ENCODE assay signal across 7 mouse cellular contexts in the genomic region with DNA sequence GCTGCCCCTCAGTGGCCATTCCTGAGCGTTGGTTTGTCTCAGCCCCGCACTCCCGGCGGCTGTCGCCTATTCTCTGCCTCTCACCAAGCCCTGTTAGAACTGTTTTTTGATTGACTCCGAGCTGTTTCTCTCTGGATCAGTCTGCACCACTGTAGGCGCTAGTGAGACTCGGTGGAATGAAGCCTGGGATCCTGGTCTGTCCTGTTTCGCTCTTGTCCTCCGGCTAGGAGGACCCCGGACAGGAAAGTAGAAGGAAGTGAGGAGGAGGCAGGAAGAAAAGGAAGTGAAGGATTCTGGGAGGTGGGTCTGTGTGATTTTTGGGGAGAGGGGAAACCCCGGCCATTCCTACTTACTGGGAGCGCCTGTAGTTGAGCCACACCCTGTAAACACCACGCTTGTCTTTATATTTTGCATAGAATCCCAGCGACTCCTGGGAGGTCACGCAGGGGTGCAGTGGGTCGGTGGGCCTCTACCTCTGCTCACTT. TPM values are rescaled to one million over a fixed set of nuclear protein-coding genes. Genes with fewer than 3 reads are reported as not detected.
DNase-seq lines count a peak whose midpoint lies in the region; ATAC-seq and TF ChIP-seq lines count a peak whose summit lies in the region.

No protein-coding gene starts in this region.

- DNase-seq in MN1 (ENCODE audit: low spot score): peak; percentile 76
- DNase-seq in embryo, embryonic 11 days: peak; percentile 73
- peak; percentile 75 for DNase-seq in heart, postnatal 0 days (ENCODE audit: low spot score)
- peak; percentile 74 to 75 for DNase-seq in kidney, postnatal 36 days
- peak; percentile 42 for DNase-seq in thymus, postnatal 0 days (ENCODE audit: low spot score)

- no peak for TF ChIP-seq EP300 in heart, postnatal 0 days (IDR thresholded peaks at IDR 0.05; ENCODE audit: low read depth)

- ATAC-seq in CD4-positive, CD25-positive, alpha-beta regulatory T cell, adult 4 months: peak; percentile 55
- peak; percentile 42 for ATAC-seq in heart, postnatal 0 days (ENCODE audit: insufficient read depth, low read depth)
- ATAC-seq in megakaryocyte progenitor cell, adult 5-6 weeks (replicated peaks; ENCODE audit: poor library complexity): peak; percentile 45

- H3K9me3 ChIP-seq in heart, postnatal 0 days (replicated peaks; ENCODE audit: control insufficient read depth, low read length): no peaks in the 10 kb centered on the region

- H3K4me2 ChIP-seq in heart, postnatal 0 days (ENCODE audit: low read depth, low read length): peak overlapping the region; percentile 91

- peak overlapping the region; percentile 91 for H3K9ac ChIP-seq in heart, postnatal 0 days (replicated peaks; ENCODE audit: low read depth, low read length)

- peak; percentile 33 for TF ChIP-seq CTCF in heart, postnatal 0 days (IDR thresholded peaks at IDR 0.05; ENCODE audit: low read depth)

- peaks cover 13% of the 10 kb centered on the region for H3K36me3 ChIP-seq in heart, postnatal 0 days (replicated peaks; ENCODE audit: control insufficient read depth, insufficient read depth, low read length)

- H3K27ac ChIP-seq in heart, postnatal 0 days (ENCODE audit: low read depth): peak overlapping the region; percentile 90

- peaks cover 28% of the 10 kb centered on the region for H3K4me1 ChIP-seq in heart, postnatal 0 days (ENCODE audit: control insufficient read depth, insufficient read depth)

- peak overlapping the region; percentile 94 for H3K4me3 ChIP-seq in heart, postnatal 0 days (ENCODE audit: low read depth, low read length)

- WGBS in heart, postnatal 0 days: under 1% methylated on average over 17 of the region's 17 CpGs

- peaks cover 15% of the 10 kb centered on the region; the same call in 1 of the 2 replicates for H3K27me3 ChIP-seq in heart, postnatal 0 days (ENCODE audit: control insufficient read depth, insufficient read depth, low read length)

RNA-seq across cellular contexts. Expression of gene Pheta1, which starts 0.7 kb away (rescaled TPM):
- polyA plus RNA-seq in CD4-positive, CD25-positive, alpha-beta regulatory T cell, adult 4 months (2017; shearing (Covaris generic)): under 1 TPM; 0.47 to 0.86 TPM
- total RNA-seq in heart, postnatal 0 days (2014; rRNA removed; ENCODE audit: low replicate concordance): 25.2 and 32.2 TPM in 2 replicates
- 16.4 and 17.8 TPM in 2 replicates for polyA plus RNA-seq in heart, postnatal 0 days (2015; fragmentation: Nextera tagmentation; extraction: Ambion mirVana)
- total RNA-seq in megakaryocyte progenitor cell, adult 5-6 weeks (2015): 0.35 and 1.7 TPM in 2 replicates
- total RNA-seq in megakaryocyte progenitor cell, adult 5-6 weeks (2017): 1.6 and 2.4 TPM in 2 replicates
- polyA plus RNA-seq in thymus, postnatal 0 days (2015; fragmentation: Nextera tagmentation; extraction: Ambion mirVana): 14.0 and 15.2 TPM in 2 replicates

RNA-seq across cellular contexts. Expression of gene Sh2b3, which starts 10.6 kb away (rescaled TPM):
- 10 to 100 TPM; 10.2 to 12.1 TPM for polyA plus RNA-seq in CD4-positive, CD25-positive, alpha-beta regulatory T cell, adult 4 months (2017; shearing (Covaris generic))
- total RNA-seq in heart, postnatal 0 days (2014; rRNA removed; ENCODE audit: low replicate concordance): 58.5 and 60.4 TPM in 2 replicates
- 10.1 and 11.4 TPM in 2 replicates for polyA plus RNA-seq in heart, postnatal 0 days (2015; fragmentation: Nextera tagmentation; extraction: Ambion mirVana)
- total RNA-seq in megakaryocyte progenitor cell, adult 5-6 weeks (2015): 28.2 and 31.7 TPM in 2 replicates
- total RNA-seq in megakaryocyte progenitor cell, adult 5-6 weeks (2017): 13.5 and 13.6 TPM in 2 replicates
- 13.1 and 13.9 TPM in 2 replicates for polyA plus RNA-seq in thymus, postnatal 0 days (2015; fragmentation: Nextera tagmentation; extraction: Ambion mirVana)

Comparison
In these comparisons a context has a peak if more than half of its experiments do, and no peak if none do; other contexts are left out.
1. Peak in every context shown above with its lines: DNase-seq, ATAC-seq, H3K4me3 ChIP-seq and H3K27ac ChIP-seq.